Mouse (Mus musculus) MEL (cell line): ENCODE results near the gene Shank3. TPM values are rescaled to one million over a fixed set of nuclear protein-coding genes. Genes with fewer than 3 reads are reported as not detected.

Source experiments
- DNase-seq: peaks from one replicate; pipeline ENCODE4 v3.0.0; 2011; ENCODE audit warnings: low read depth, low spot score
- H3K27ac ChIP-seq: 2 replicates; pipeline ENCODE4 v1.5.1; 2012; ENCODE audit warnings: low read depth, mild to moderate bottlenecking, control low read depth, low read length, moderate library complexity; ENCODE audit not compliant: control insufficient read depth
- H3K27me3 ChIP-seq, 2 experiments: fragments of 150-350 bp in 1 of 2; sonication (generic) in 1 of 2; 2 replicates each; pipeline ENCODE4 v1.6.1; 2012; ENCODE audit warnings: low read length in 2 of 2, mild to moderate bottlenecking in 2 of 2, improper control_type of control experiment in 1 of 2, moderate library complexity in 1 of 2; ENCODE audit not compliant: insufficient read depth in 2 of 2, control insufficient read depth in 1 of 2
- H3K36me3 ChIP-seq, 2 experiments: 2 replicates each; pipeline ENCODE4 v1.6.1; 2012 to 2014; ENCODE audit warnings: low read length in 2 of 2, improper control_type of control experiment in 1 of 2, inconsistent platforms in 1 of 2, mild to moderate bottlenecking in 1 of 2; ENCODE audit not compliant: insufficient read depth in 2 of 2, control insufficient read depth in 1 of 2
- H3K4me1 ChIP-seq, 2 experiments: fragments of 150-350 bp in 1 of 2; sonication (generic) in 1 of 2; 2 replicates each; pipeline ENCODE4 v1.6.1; 2012; ENCODE audit warnings: low read length in 2 of 2, improper control_type of control experiment in 1 of 2, mild to moderate bottlenecking in 1 of 2; ENCODE audit not compliant: insufficient read depth in 2 of 2, control insufficient read depth in 1 of 2
- H3K4me3 ChIP-seq, 2 experiments: fragments of 150-350 bp in 1 of 2; sonication (generic) in 1 of 2; 2 replicates each; pipeline ENCODE4 v1.5.1; 2012; ENCODE audit warnings: low read depth in 2 of 2, low read length in 2 of 2, mild to moderate bottlenecking in 2 of 2, moderate library complexity in 2 of 2, control low read depth in 1 of 2, improper control_type of control experiment in 1 of 2; ENCODE audit not compliant: control insufficient read depth in 1 of 2, insufficient read depth in 1 of 2
- H3K79me2 ChIP-seq: 2 replicates; pipeline ENCODE4 v1.6.1; 2012; ENCODE audit warnings: mild to moderate bottlenecking, low read length, moderate library complexity; ENCODE audit not compliant: control insufficient read depth, poor library complexity, insufficient read depth
- H3K9ac ChIP-seq: 2 replicates; pipeline ENCODE4 v1.6.1; 2012; ENCODE audit warnings: low read depth, mild to moderate bottlenecking, control low read depth, low read length, moderate library complexity; ENCODE audit not compliant: control insufficient read depth, poor library complexity, severe bottlenecking
- H3K9me3 ChIP-seq: fragments of 150-350 bp; sonication (generic); replicated peaks from 2 replicates; pipeline ENCODE4 v1.6.1; 2012; ENCODE audit warnings: mild to moderate bottlenecking, low read length, improper control_type of control experiment, moderate library complexity; ENCODE audit not compliant: insufficient read depth
- BHLHE40 ChIP-seq: IDR thresholded peaks from 2 replicates; pipeline ENCODE4 v1.6.1; 2012; ENCODE audit warnings: low read depth, mild to moderate bottlenecking, inconsistent platforms, low read length, improper control_type of control experiment, borderline replicate concordance
- CHD1 ChIP-seq: IDR thresholded peaks from 2 replicates; pipeline ENCODE4 v1.6.1; 2012; ENCODE audit warnings: low read depth, mild to moderate bottlenecking, inconsistent platforms, low read length, improper control_type of control experiment
- CHD2 ChIP-seq: IDR thresholded peaks from 2 replicates; pipeline ENCODE4 v1.6.1; 2011; ENCODE audit warnings: low read length, improper control_type of control experiment
- CTCF ChIP-seq, 3 experiments: IDR thresholded peaks in 2 of 3; conservative IDR thresholded peaks in 1 of 3; 2 replicates each; pipeline ENCODE4 v1.5.1; 2011 to 2012; ENCODE audit warnings: low read length in 3 of 3, low read depth in 2 of 3, mild to moderate bottlenecking in 2 of 3, improper control_type of control experiment in 1 of 3, inconsistent platforms in 1 of 3, mixed read lengths in 1 of 3, moderate library complexity in 1 of 3; ENCODE audit not compliant: control insufficient read depth in 1 of 3, insufficient read depth in 1 of 3, poor library complexity in 1 of 3, severe bottlenecking in 1 of 3
- E2F4 ChIP-seq: IDR thresholded peaks from 2 replicates; pipeline ENCODE4 v1.6.1; 2011; ENCODE audit warnings: low read depth, low read length, improper control_type of control experiment, borderline replicate concordance
- EP300 ChIP-seq, 2 experiments: IDR thresholded peaks; 2 replicates each; pipeline ENCODE4 v1.6.1; 2011; ENCODE audit warnings: improper control_type of control experiment in 2 of 2, low read length in 2 of 2, low read depth in 1 of 2, mild to moderate bottlenecking in 1 of 2
- GABPA ChIP-seq: IDR thresholded peaks from 2 replicates; pipeline ENCODE4 v1.6.1; 2012; ENCODE audit warnings: low read depth, mild to moderate bottlenecking, inconsistent platforms, low read length, improper control_type of control experiment, moderate library complexity
- GATA1 ChIP-seq: IDR thresholded peaks from 2 replicates; pipeline ENCODE4 v1.6.1; 2011; ENCODE audit warnings: low read depth, low read length, improper control_type of control experiment
- JUND ChIP-seq: IDR thresholded peaks from 2 replicates; pipeline ENCODE4 v1.6.1; 2011; ENCODE audit warnings: low read depth, mild to moderate bottlenecking, improper control_type of control experiment, low read length
- MAFK ChIP-seq: IDR thresholded peaks from 2 replicates; pipeline ENCODE4 v1.6.1; 2011; ENCODE audit warnings: low read depth, mild to moderate bottlenecking, low read length, improper control_type of control experiment, borderline replicate concordance
- MYC ChIP-seq: IDR thresholded peaks from 2 replicates; pipeline ENCODE4 v1.6.1; 2011; ENCODE audit warnings: low read depth, mild to moderate bottlenecking, low read length, improper control_type of control experiment, moderate library complexity
- NELFE ChIP-seq: IDR thresholded peaks from 2 replicates; pipeline ENCODE4 v1.6.1; 2011; ENCODE audit warnings: low read depth, low read length, improper control_type of control experiment
- NRF1 ChIP-seq: IDR thresholded peaks from 2 replicates; pipeline ENCODE4 v1.6.1; 2014; ENCODE audit warnings: low read depth, mild to moderate bottlenecking, inconsistent platforms, low read length, improper control_type of control experiment, moderate library complexity; ENCODE audit not compliant: poor library complexity, insufficient read depth, severe bottlenecking
- POLR2A ChIP-seq, 2 experiments: IDR thresholded peaks; 2 replicates each; pipeline ENCODE4 v1.6.1; 2011 to 2012; ENCODE audit warnings: low read length in 2 of 2, mild to moderate bottlenecking in 2 of 2, control low read depth in 1 of 2, improper control_type of control experiment in 1 of 2, low read depth in 1 of 2, moderate library complexity in 1 of 2; ENCODE audit not compliant: control insufficient read depth in 1 of 2, insufficient read depth in 1 of 2, poor library complexity in 1 of 2
- POLR2AphosphoS2 ChIP-seq: IDR thresholded peaks from 2 replicates; pipeline ENCODE4 v1.6.1; 2011; ENCODE audit warnings: low read length, improper control_type of control experiment
- RCOR1 ChIP-seq: IDR thresholded peaks from 2 replicates; pipeline ENCODE4 v1.6.1; 2012; ENCODE audit warnings: low read depth, mild to moderate bottlenecking, inconsistent platforms, low read length, improper control_type of control experiment
- SIN3A ChIP-seq: IDR thresholded peaks from 2 replicates; pipeline ENCODE4 v1.6.1; 2012; ENCODE audit warnings: low read length, improper control_type of control experiment, inconsistent platforms
- SMC3 ChIP-seq: IDR thresholded peaks from 2 replicates; pipeline ENCODE4 v1.6.1; 2011; ENCODE audit warnings: low read depth, low read length, improper control_type of control experiment
- TCF12 ChIP-seq: IDR thresholded peaks from 2 replicates; pipeline ENCODE4 v1.6.1; 2014; ENCODE audit warnings: low read depth, mild to moderate bottlenecking, inconsistent platforms, low read length, improper control_type of control experiment, moderate library complexity
- UBTF ChIP-seq: IDR thresholded peaks from 2 replicates; pipeline ENCODE4 v1.6.1; 2012; ENCODE audit warnings: low read depth, mild to moderate bottlenecking, inconsistent platforms, low read length, improper control_type of control experiment, moderate library complexity, borderline replicate concordance; ENCODE audit not compliant: insufficient read depth
- USF2 ChIP-seq, 2 experiments: IDR thresholded peaks; 2 replicates each; pipeline ENCODE4 v1.6.1; 2011 to 2012; ENCODE audit warnings: improper control_type of control experiment in 2 of 2, low read length in 2 of 2, borderline replicate concordance in 1 of 2, inconsistent platforms in 1 of 2, low read depth in 1 of 2, mild to moderate bottlenecking in 1 of 2; ENCODE audit not compliant: insufficient read depth in 1 of 2
- ZC3H11A ChIP-seq: IDR thresholded peaks from 2 replicates; pipeline ENCODE4 v1.6.1; 2012; ENCODE audit warnings: low read depth, mild to moderate bottlenecking, inconsistent platforms, low read length, improper control_type of control experiment
- polyA plus RNA-seq, 2 experiments: library from polyadenylated mRNA; stranded (reverse) in 1 of 2; unstranded in 1 of 2; fragments of >175 nt in 1 of 2; fragments of >200 nt in 1 of 2; gene quantifications; 2 replicates each; pipeline versions ENCODE4 v1.2.1 to v1.2.4; 2012; ENCODE audit warnings: low replicate concordance in 2 of 2, low read depth in 1 of 2; ENCODE audit not compliant: insufficient read length in 2 of 2, insufficient read depth in 1 of 2, missing spikeins in 1 of 2
- total RNA-seq: library from RNA; depleted of rRNA; stranded (reverse); fragments of 300-350 nt; gene quantifications from 2 replicates; pipeline ENCODE4 v1.2.3, GENCODE M21; 2012

Gene Shank3
- total and polyA plus RNA-seq, 3 experiments: 14.2 to 20.3 TPM; not detected in 1

GRCm38 (mm10) chr15:89589146-89589545, 89.7 kb downstream of the Shank3 start:
- Histone ChIP-seq H3K27ac (no peak overlapping the region), H3K27me3 (peaks cover 0 to 4% of the 10 kb centered on the region in 2 experiments; a peak in 2 of 4 replicates), H3K4me3 (no peak overlapping the region), H3K9me3 (no peaks in the 10 kb centered on the region), H3K79me2 (no peaks in the 10 kb centered on the region), H3K4me1 (no peaks in the 10 kb centered on the region), H3K9ac (no peak overlapping the region), H3K36me3 (peaks cover 0 to 3% of the 10 kb centered on the region in 2 experiments; a peak in 1 of 4 replicates)
- DNase-seq: no peak
- TF ChIP-seq USF2 (IDR thresholded peaks at IDR 0.05; ENCODE audit: borderline replicate concordance in 1 of 2, insufficient read depth in 1 of 2, low read depth in 1 of 2, low read length in 2 of 2): no peak
- TF ChIP-seq ZC3H11A: no peak
- no peak for TF ChIP-seq TCF12
- TF ChIP-seq MAFK: no peak
- no peak for TF ChIP-seq NELFE

DNA sequence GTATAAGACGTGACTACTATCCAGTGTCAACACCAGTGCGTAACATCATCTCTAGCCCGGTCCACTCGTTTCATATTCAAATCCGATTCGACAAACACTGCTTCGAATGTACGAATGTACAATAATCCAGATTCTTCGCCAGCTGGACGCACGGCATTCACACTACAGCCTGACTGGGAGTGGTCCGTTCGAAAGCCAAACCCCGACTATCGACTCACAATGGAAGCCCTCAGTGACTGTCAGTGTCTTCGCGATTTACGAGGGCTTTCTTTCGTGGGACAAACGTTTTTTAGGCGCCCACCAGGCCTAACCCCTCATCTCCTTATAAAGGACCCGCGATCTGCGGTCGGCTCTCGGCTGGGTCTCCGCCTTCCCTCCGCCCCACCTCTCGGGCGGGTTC, 91.9 kb downstream of the Shank3 start:
- H3K27ac ChIP-seq: no peak overlapping the region
- H3K27me3 ChIP-seq: peaks cover 0 to 4% of the 10 kb centered on the region in 2 experiments; a peak in 2 of 4 replicates
- H3K4me1 ChIP-seq: no peaks in the 10 kb centered on the region
- peak overlapping the region; percentile 69 for H3K9ac ChIP-seq
- no peaks in the 10 kb centered on the region for H3K79me2 ChIP-seq
- TF ChIP-seq CHD1: no peak
- TF ChIP-seq RCOR1: no peak
- TF ChIP-seq BHLHE40: no peak
- no peak for TF ChIP-seq E2F4
- no peak for TF ChIP-seq POLR2AphosphoS2
- no peak for TF ChIP-seq GABPA
- no peak for TF ChIP-seq CTCF (IDR thresholded peaks at IDR 0.05 in 2 of 3, conservative IDR thresholded peaks at IDR 0.05 in 1 of 3; ENCODE audit: control insufficient read depth in 1 of 3, insufficient read depth in 1 of 3, low read depth in 2 of 3, low read length in 3 of 3, poor library complexity in 1 of 3, severe bottlenecking in 1 of 3)
- no peak for TF ChIP-seq POLR2A (IDR thresholded peaks at IDR 0.05; ENCODE audit: control insufficient read depth in 1 of 2, insufficient read depth in 1 of 2, low read depth in 1 of 2, low read length in 2 of 2, poor library complexity in 1 of 2)
- TF ChIP-seq NRF1: no peak
- TF ChIP-seq SMC3: no peak
- TF ChIP-seq MYC: no peak
- TF ChIP-seq USF2 (IDR thresholded peaks at IDR 0.05; ENCODE audit: borderline replicate concordance in 1 of 2, insufficient read depth in 1 of 2, low read depth in 1 of 2, low read length in 2 of 2): no peak
- TF ChIP-seq GATA1: no peak
- no peak for TF ChIP-seq SIN3A
- no peak for TF ChIP-seq UBTF
- no peak for TF ChIP-seq JUND
- no peak for TF ChIP-seq CHD2
- no peak for TF ChIP-seq EP300 (IDR thresholded peaks at IDR 0.05; ENCODE audit: low read depth in 1 of 2, low read length in 2 of 2)
- TF ChIP-seq, all 39 proteins: peak for 0
- peaks cover 0 to 3% of the 10 kb centered on the region in 2 experiments; a peak in 1 of 4 replicates for H3K36me3 ChIP-seq
- DNase-seq: no peak
- H3K4me3 ChIP-seq: peak overlapping the region; percentile 76 to 77
- no peaks in the 10 kb centered on the region for H3K9me3 ChIP-seq
